Mouse (Mus musculus) stomach, embryonic 14.5 days (tissue): Measurements from ENCODE around the gene Cmtm8. TPM values are rescaled to one million over a fixed set of nuclear protein-coding genes. Genes with fewer than 3 reads are reported as not detected.
A peak's percentile ranks its signal among the peaks of the same experiment; 100 is the strongest.

Source experiments
- ATAC-seq: fragments of 200-750 bp; cut with Nextera tagmentation; 2 replicates; pipeline ENCODE4 v1.8.0; 2017; ENCODE audit warnings: low read depth, moderate TSS enrichment; ENCODE audit not compliant: insufficient number of reproducible peaks, insufficient read depth, low FRiP score
- H3K27ac ChIP-seq: fragments of 300-500 bp; sonication (generic); 2 replicates; pipeline ENCODE4 v1.5.1; 2014; ENCODE audit warnings: mild to moderate bottlenecking, low read length, moderate library complexity, mixed read lengths
- H3K27me3 ChIP-seq: fragments of 300-500 bp; sonication (generic); 2 replicates; pipeline ENCODE4 v1.6.1; 2014; ENCODE audit warnings: low read length, control low read depth, mixed read lengths; ENCODE audit not compliant: control insufficient read depth, insufficient read depth
- H3K36me3 ChIP-seq: fragments of 300-500 bp; sonication (generic); 2 replicates; pipeline ENCODE4 v1.6.1; 2014; ENCODE audit warnings: mild to moderate bottlenecking, control low read depth, low read length, moderate library complexity, mixed read lengths; ENCODE audit not compliant: control insufficient read depth, insufficient read depth
- H3K4me1 ChIP-seq: fragments of 300-500 bp; sonication (generic); 2 replicates; pipeline ENCODE4 v1.6.1; 2014; ENCODE audit warnings: low read length, control low read depth, mixed read lengths; ENCODE audit not compliant: control insufficient read depth, insufficient read depth
- H3K4me2 ChIP-seq: fragments of 300-500 bp; sonication (generic); replicated peaks from 2 replicates; pipeline ENCODE4 v1.6.1; 2014; ENCODE audit warnings: low read depth, low read length, control low read depth
- H3K4me3 ChIP-seq: fragments of 300-500 bp; sonication (generic); 2 replicates; pipeline ENCODE4 v1.5.1; 2014; ENCODE audit warnings: low read depth, low read length, control low read depth
- H3K9ac ChIP-seq: fragments of 300-500 bp; sonication (generic); replicated peaks from 2 replicates; pipeline ENCODE4 v1.6.1; 2014; ENCODE audit warnings: low read depth, mild to moderate bottlenecking, control low read depth, low read length, moderate library complexity, mixed read lengths
- H3K9me3 ChIP-seq: fragments of 300-500 bp; sonication (generic); 2 replicates; pipeline ENCODE4 v1.6.1; 2016; ENCODE audit warnings: low read depth, low read length, control low read depth; ENCODE audit not compliant: control insufficient read depth
- WGBS: fragments of 180-500 bp; shearing (Covaris S2); extraction: QIAGEN DNeasy Blood & Tissue Kit; methylation state at CpG from one replicate; pipeline ENCODE4 v1.1.7; 2014; 5-methylcytosine and 5-hydroxymethylcytosine counted together
- polyA plus RNA-seq: library from polyadenylated mRNA; unstranded; fragments of >200 nt; fragmentation: Nextera tagmentation; extraction: Ambion mirVana; gene quantifications from 2 replicates; pipeline ENCODE4 v1.2.1, GENCODE M21; 2014

Gene Cmtm8
- polyA plus RNA-seq, 1 experiment from 2014 or later, result 54.3 TPM

GRCm38 (mm10) chr9:114855327-114855726 is 11.4 kb upstream of the Cmtm8 start:
- H3K9me3 ChIP-seq, result no peaks in the 10 kb centered on the region
- H3K27me3 ChIP-seq, result no peaks in the 10 kb centered on the region
- H3K4me3 ChIP-seq, result no peak overlapping the region
- H3K4me2 ChIP-seq, result no peak overlapping the region
- no peaks in the 10 kb centered on the region for H3K36me3 ChIP-seq
- ATAC-seq, result no peak
- H3K4me1 ChIP-seq, result no peaks in the 10 kb centered on the region
- no peak overlapping the region for H3K27ac ChIP-seq
- 55% methylated on average over 11 of the region's 11 CpGs for WGBS
- H3K9ac ChIP-seq, result no peak overlapping the region

- Histone ChIP-seq H3K36me3 (no peaks in the 10 kb centered on the region), H3K27ac (no peak overlapping the region), H3K9me3 (no peaks in the 10 kb centered on the region), H3K9ac (no peak overlapping the region), H3K4me2 (no peak overlapping the region), H3K4me1 (no peaks in the 10 kb centered on the region), H3K27me3 (no peaks in the 10 kb centered on the region), H3K4me3 (no peak overlapping the region)
- 72% methylated on average over 9 of the region's 9 CpGs for WGBS
- no peak; the same call in 1 of the 2 replicates for ATAC-seq
Measured at GRCm38 (mm10) chr9:114854686-114855085, 10.7 kb upstream of the Cmtm8 start.

DNA sequence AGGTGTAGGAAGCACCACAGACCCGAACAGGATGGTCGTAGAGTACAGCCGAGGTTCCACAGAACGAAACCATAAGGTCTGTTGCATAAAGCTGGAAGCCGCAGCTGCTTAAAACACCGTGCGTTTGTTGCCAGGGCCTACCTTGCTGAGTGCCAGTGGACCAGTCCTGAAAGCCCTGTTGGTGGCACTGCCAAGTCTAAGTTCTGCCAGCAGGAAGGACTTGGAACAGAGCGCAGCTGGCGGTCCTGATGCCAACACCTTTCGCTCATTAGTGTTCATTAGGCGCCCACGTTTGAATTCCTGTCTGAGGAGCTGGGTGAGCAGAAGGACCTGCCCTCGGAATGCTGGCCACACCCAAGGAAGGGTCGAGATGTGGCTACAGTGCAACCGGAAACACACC is 9.4 kb upstream of the Cmtm8 start:
- H3K4me2 ChIP-seq, result no peak overlapping the region
- no peak overlapping the region for H3K4me3 ChIP-seq
- H3K27me3 ChIP-seq, result no peaks in the 10 kb centered on the region
- H3K9ac ChIP-seq, result no peak overlapping the region
- no peaks in the 10 kb centered on the region for H3K36me3 ChIP-seq
- H3K9me3 ChIP-seq, result no peaks in the 10 kb centered on the region
- H3K27ac ChIP-seq, result no peak overlapping the region
- 77% methylated on average over 15 of the region's 15 CpGs for WGBS
- H3K4me1 ChIP-seq, result no peaks in the 10 kb centered on the region
- no peak for ATAC-seq

- Histone ChIP-seq H3K4me1 (no peaks in the 10 kb centered on the region), H3K9me3 (no peaks in the 10 kb centered on the region), H3K36me3 (no peaks in the 10 kb centered on the region), H3K4me3 (no peak overlapping the region), H3K27ac (no peak overlapping the region), H3K27me3 (no peaks in the 10 kb centered on the region), H3K4me2 (no peak overlapping the region), H3K9ac (no peak overlapping the region)
- 39% methylated on average over 8 of the region's 8 CpGs for WGBS
- ATAC-seq, result no peak
Measured at GRCm38 (mm10) chr9:114851419-114852190, 7.6 kb upstream of the Cmtm8 start.

GRCm38 (mm10) chr9:114843634-114844016 is 331 bp downstream of the Cmtm8 start:
- H3K9ac ChIP-seq, result peak overlapping the region; percentile 50; the same call in 1 of the 2 replicates
- H3K4me3 ChIP-seq, result peak overlapping the region; percentile 70
- no peaks in the 10 kb centered on the region for H3K27me3 ChIP-seq
- H3K4me2 ChIP-seq, result peak overlapping the region; percentile 72
- H3K9me3 ChIP-seq, result no peaks in the 10 kb centered on the region
- ATAC-seq, result peak; percentile 29
- H3K4me1 ChIP-seq, result no peaks in the 10 kb centered on the region
- peak overlapping the region; percentile 71; the same call in 1 of the 2 replicates for H3K27ac ChIP-seq
- WGBS, result under 1% methylated on average over 40 of the region's 40 CpGs
- H3K36me3 ChIP-seq, result no peaks in the 10 kb centered on the region

DNA sequence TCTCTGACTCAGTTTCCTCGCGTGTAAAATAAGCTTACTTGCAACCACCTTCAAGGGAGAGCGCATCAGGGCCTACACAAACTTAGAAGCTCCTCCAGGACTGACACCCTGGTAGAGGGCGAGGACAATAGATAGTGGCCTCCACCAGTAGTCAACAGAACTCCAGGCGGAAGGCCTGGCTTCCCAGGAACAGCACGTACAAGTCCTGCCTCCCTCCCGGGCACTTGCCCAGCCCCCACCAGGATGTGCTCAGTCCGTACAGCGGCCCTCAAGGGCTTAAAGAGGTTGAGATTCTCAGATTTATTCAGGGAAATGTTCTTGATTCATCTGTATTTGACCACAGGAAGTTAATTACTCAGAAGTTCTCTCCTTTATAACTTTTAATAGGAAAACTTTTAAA is 1.1 kb downstream of the Cmtm8 start:
- Histone ChIP-seq H3K4me2 (peak overlapping the region; percentile 72), H3K9me3 (no peaks in the 10 kb centered on the region), H3K4me1 (no peaks in the 10 kb centered on the region), H3K36me3 (no peaks in the 10 kb centered on the region), H3K4me3 (peak overlapping the region; percentile 70), H3K27ac (peak overlapping the region; percentile 72; the same call in 1 of the 2 replicates), H3K27me3 (no peaks in the 10 kb centered on the region), H3K9ac (peak overlapping the region; percentile 50; the same call in 1 of the 2 replicates)
- ATAC-seq, result 0 out of 2 replicates have a peak, but pooled peaks have one; percentile 20
- WGBS, result 35% methylated on average over 9 of the region's 9 CpGs

- ATAC-seq, result 0 out of 2 replicates have a peak, but pooled peaks have one; percentile 14
- Histone ChIP-seq H3K27me3 (no peaks in the 10 kb centered on the region), H3K9ac (no peak overlapping the region), H3K36me3 (no peaks in the 10 kb centered on the region), H3K9me3 (no peaks in the 10 kb centered on the region), H3K4me1 (no peaks in the 10 kb centered on the region), H3K4me2 (peak overlapping the region; percentile 72), H3K4me3 (peak overlapping the region; percentile 70; the same call in 1 of the 2 replicates), H3K27ac (peak overlapping the region; percentile 72; the same call in 1 of the 2 replicates)
- WGBS, result 64% methylated on average over 7 of the region's 7 CpGs
Measured at GRCm38 (mm10) chr9:114842269-114842668, 1.7 kb downstream of the Cmtm8 start.

DNA sequence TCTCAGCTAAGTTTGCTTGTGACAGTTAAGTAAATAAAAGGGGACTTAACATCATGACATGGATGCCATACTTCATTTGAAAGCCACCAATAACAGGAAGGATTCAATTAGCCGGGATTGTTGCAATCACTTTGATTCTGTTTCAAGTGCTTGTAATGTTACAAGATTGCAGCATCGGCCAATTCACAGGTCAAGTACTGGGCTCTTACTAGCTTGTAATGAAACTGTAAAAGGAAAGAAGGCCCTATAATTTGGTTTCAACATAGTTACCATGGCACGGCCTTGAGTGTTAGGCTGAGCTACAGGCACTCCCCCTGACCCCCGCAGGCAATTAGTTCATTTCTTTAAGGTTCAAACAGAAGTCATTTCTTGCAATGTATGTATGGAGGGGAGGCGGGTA is 5.1 kb downstream of the Cmtm8 start:
- ATAC-seq, result no peak
- WGBS, result 67% methylated on average over 5 of the region's 5 CpGs
- no peaks in the 10 kb centered on the region for H3K36me3 ChIP-seq
- H3K9ac ChIP-seq, result no peak overlapping the region
- no peaks in the 10 kb centered on the region for H3K9me3 ChIP-seq
- H3K4me1 ChIP-seq, result no peaks in the 10 kb centered on the region
- no peaks in the 10 kb centered on the region for H3K27me3 ChIP-seq
- H3K4me3 ChIP-seq, result no peak overlapping the region
- H3K4me2 ChIP-seq, result no peak overlapping the region
- no peak overlapping the region for H3K27ac ChIP-seq
